Mouse (Mus musculus) G1E (cell line): ENCODE results near the gene Zc3h4.

Source experiments
- CTCF ChIP-seq: IDR thresholded peaks from 2 replicates; pipeline ENCODE4 v1.5.1; 2012; ENCODE audit warnings: low read depth, low read length, inconsistent platforms, mixed read lengths
- GATA1 ChIP-seq: IDR thresholded peaks from 2 replicates; pipeline ENCODE4 v1.6.1; 2012; ENCODE audit warnings: borderline replicate concordance, low read length, inconsistent platforms, mixed read lengths
- GATA2 ChIP-seq: IDR thresholded peaks from 2 replicates; pipeline ENCODE4 v1.6.1; 2012; ENCODE audit warnings: low read depth, low read length, inconsistent platforms, borderline replicate concordance

- no peak for TF ChIP-seq CTCF
- no peak for TF ChIP-seq GATA2
- TF ChIP-seq GATA1 = no peak
Observed at GRCm38 (mm10) chr7:16397465-16397864, 3.2 kb upstream of the Zc3h4 start.
